Mouse (Mus musculus): ENCODE measurements around the gene Olfr1121.
"Not testable (repeated sequence)": the region's sequence is repeated elsewhere in the genome, so short reads cannot be mapped to it uniquely, and the experiment has no call there.

DNA sequence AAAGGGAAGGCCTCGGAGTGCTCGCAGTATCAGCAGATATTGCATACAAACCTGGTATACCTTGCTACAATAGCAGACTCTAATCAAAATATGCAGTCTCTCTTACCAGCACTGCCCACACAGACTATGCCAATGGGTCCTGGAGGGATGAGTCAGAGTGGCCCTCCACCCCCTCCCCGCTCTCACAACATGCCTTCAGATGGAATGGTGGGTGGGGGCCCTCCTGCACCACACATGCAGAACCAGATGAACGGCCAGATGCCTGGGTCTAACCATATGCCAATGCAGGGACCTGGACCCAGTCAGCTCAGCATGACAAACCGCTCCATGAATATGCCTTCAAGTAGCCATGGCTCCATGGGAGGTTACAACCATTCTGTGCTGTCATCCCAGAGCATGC, 23.9 kb downstream of the Olfr1121 start:
- TF ChIP-seq ZNF384 (IDR thresholded peaks at IDR 0.05; ENCODE audit: low read depth, low read length); CTCF (IDR thresholded peaks at IDR 0.05 in 2 of 3, conservative IDR thresholded peaks at IDR 0.05 in 1 of 3; ENCODE audit: control insufficient read depth in 1 of 3, insufficient read depth in 1 of 3, low read depth in 2 of 3, low read length in 3 of 3, poor library complexity in 1 of 3, severe bottlenecking in 1 of 3); POLR2A (IDR thresholded peaks at IDR 0.05; ENCODE audit: control insufficient read depth in 1 of 2, insufficient read depth in 1 of 2, low read depth in 1 of 2, low read length in 2 of 2, poor library complexity in 1 of 2); POLR2AphosphoS5 (IDR thresholded peaks at IDR 0.05; ENCODE audit: borderline replicate concordance, low read depth, low read length); NRF1 (IDR thresholded peaks at IDR 0.05; ENCODE audit: insufficient read depth, low read depth, low read length, poor library complexity, severe bottlenecking); EP300 (IDR thresholded peaks at IDR 0.05; ENCODE audit: low read depth in 1 of 2, low read length in 2 of 2); RAD21 (IDR thresholded peaks at IDR 0.05; ENCODE audit: low read depth, low read length); JUND (IDR thresholded peaks at IDR 0.05; ENCODE audit: low read depth, low read length); CHD1 (IDR thresholded peaks at IDR 0.05; ENCODE audit: low read depth, low read length); MAX (IDR thresholded peaks at IDR 0.05; ENCODE audit: low read length): not testable (repeated sequence)
